Mouse (Mus musculus): Measurements from ENCODE around the gene Daam1. TPM values are rescaled to one million over a fixed set of nuclear protein-coding genes. Genes with fewer than 3 reads are reported as not detected.

Gene Daam1
- polyA plus RNA-seq, 1 experiment = 10.1 TPM

GRCm38 (mm10) chr12:71943646-71944045, 112.8 kb downstream of the Daam1 start:
- TF ChIP-seq REST (IDR thresholded peaks at IDR 0.05; ENCODE audit: insufficient read depth, insufficient read length) (no peak), POLR2AphosphoS2 (IDR thresholded peaks at IDR 0.05; ENCODE audit: insufficient read length, low read depth) (no peak), POLR2A (IDR thresholded peaks at IDR 0.05; ENCODE audit: insufficient read length, low read depth) (no peak), TCF3 (IDR thresholded peaks at IDR 0.05; ENCODE audit: insufficient read length, low read depth) (no peak), MYOD1 (IDR thresholded peaks at IDR 0.05; ENCODE audit: control insufficient read depth in 1 of 3, insufficient read length in 2 of 3, low read depth in 2 of 3) (no peak), MYOG (IDR thresholded peaks at IDR 0.05; ENCODE audit: control insufficient read depth in 1 of 3, insufficient read depth in 1 of 3, insufficient read length in 2 of 3, low read depth in 2 of 3) (no peak), USF1 (IDR thresholded peaks at IDR 0.05; ENCODE audit: low read depth) (no peak), E2F4 (IDR thresholded peaks at IDR 0.05; ENCODE audit: insufficient read depth) (no peak), TCF12 (IDR thresholded peaks at IDR 0.05; ENCODE audit: insufficient read depth, poor library complexity, severe bottlenecking) (no peak), CEBPB (IDR thresholded peaks at IDR 0.05; ENCODE audit: insufficient read depth, poor library complexity, severe bottlenecking) (no peak), MAX (IDR thresholded peaks at IDR 0.05; ENCODE audit: low read depth) (no peak), SRF (IDR thresholded peaks at IDR 0.05; ENCODE audit: control insufficient read depth, insufficient read length, low read depth) (no peak)
- Histone ChIP-seq H3K4me2 (ENCODE audit: low read depth) (no peak overlapping the region), H3K27me3 (ENCODE audit: control insufficient read depth, insufficient read depth, insufficient read length) (no peaks in the 10 kb centered on the region), H3K4me3 (no peak overlapping the region), H3K79me2 (ENCODE audit: control insufficient read depth, insufficient read depth) (no peaks in the 10 kb centered on the region), H3K36me3 (ENCODE audit: control insufficient read depth, insufficient read depth) (peaks cover 27% of the 10 kb centered on the region), H3ac (ENCODE audit: control insufficient read depth, insufficient read length) (no peak overlapping the region)

GRCm38 (mm10) chr12:71945844-71946243, 115.0 kb downstream of the Daam1 start:
- Histone ChIP-seq H3K36me3 (ENCODE audit: control insufficient read depth, insufficient read depth) (peaks cover 29% of the 10 kb centered on the region), H3K4me2 (ENCODE audit: low read depth) (no peak overlapping the region), H3K79me2 (ENCODE audit: control insufficient read depth, insufficient read depth) (no peaks in the 10 kb centered on the region), H3K4me3 (no peak overlapping the region), H3K27me3 (ENCODE audit: control insufficient read depth, insufficient read depth, insufficient read length) (no peaks in the 10 kb centered on the region), H3ac (ENCODE audit: control insufficient read depth, insufficient read length) (no peak overlapping the region)
- TF ChIP-seq SRF (IDR thresholded peaks at IDR 0.05; ENCODE audit: control insufficient read depth, insufficient read length, low read depth) (no peak), TCF12 (IDR thresholded peaks at IDR 0.05; ENCODE audit: insufficient read depth, poor library complexity, severe bottlenecking) (no peak), REST (IDR thresholded peaks at IDR 0.05; ENCODE audit: insufficient read depth, insufficient read length) (no peak), MAX (IDR thresholded peaks at IDR 0.05; ENCODE audit: low read depth) (no peak), CEBPB (IDR thresholded peaks at IDR 0.05; ENCODE audit: insufficient read depth, poor library complexity, severe bottlenecking) (no peak), TCF3 (IDR thresholded peaks at IDR 0.05; ENCODE audit: insufficient read length, low read depth) (no peak), USF1 (IDR thresholded peaks at IDR 0.05; ENCODE audit: low read depth) (no peak), MYOD1 (IDR thresholded peaks at IDR 0.05; ENCODE audit: control insufficient read depth in 1 of 3, insufficient read length in 2 of 3, low read depth in 2 of 3) (no peak), POLR2A (IDR thresholded peaks at IDR 0.05; ENCODE audit: insufficient read length, low read depth) (no peak), E2F4 (IDR thresholded peaks at IDR 0.05; ENCODE audit: insufficient read depth) (no peak), POLR2AphosphoS2 (IDR thresholded peaks at IDR 0.05; ENCODE audit: insufficient read length, low read depth) (no peak), MYOG (IDR thresholded peaks at IDR 0.05; ENCODE audit: control insufficient read depth in 1 of 3, insufficient read depth in 1 of 3, insufficient read length in 2 of 3, low read depth in 2 of 3) (no peak)

- no peak for TF ChIP-seq MAX (IDR thresholded peaks at IDR 0.05; ENCODE audit: low read depth)
- TF ChIP-seq CEBPB (IDR thresholded peaks at IDR 0.05; ENCODE audit: insufficient read depth, poor library complexity, severe bottlenecking) = no peak
- TF ChIP-seq MYOD1 (IDR thresholded peaks at IDR 0.05; ENCODE audit: control insufficient read depth in 1 of 3, insufficient read length in 2 of 3, low read depth in 2 of 3) = no peak
- TF ChIP-seq E2F4 (IDR thresholded peaks at IDR 0.05; ENCODE audit: insufficient read depth) = no peak
- no peak for TF ChIP-seq MYOG (IDR thresholded peaks at IDR 0.05; ENCODE audit: control insufficient read depth in 1 of 3, insufficient read depth in 1 of 3, insufficient read length in 2 of 3, low read depth in 2 of 3)
- TF ChIP-seq REST (IDR thresholded peaks at IDR 0.05; ENCODE audit: insufficient read depth, insufficient read length) = no peak
- TF ChIP-seq POLR2A (IDR thresholded peaks at IDR 0.05; ENCODE audit: insufficient read length, low read depth) = no peak
- no peak for TF ChIP-seq USF1 (IDR thresholded peaks at IDR 0.05; ENCODE audit: low read depth)
- TF ChIP-seq TCF12 (IDR thresholded peaks at IDR 0.05; ENCODE audit: insufficient read depth, poor library complexity, severe bottlenecking) = no peak
- no peak for TF ChIP-seq POLR2AphosphoS2 (IDR thresholded peaks at IDR 0.05; ENCODE audit: insufficient read length, low read depth)
- TF ChIP-seq TCF3 (IDR thresholded peaks at IDR 0.05; ENCODE audit: insufficient read length, low read depth) = no peak
- no peak for TF ChIP-seq SRF (IDR thresholded peaks at IDR 0.05; ENCODE audit: control insufficient read depth, insufficient read length, low read depth)
- Histone ChIP-seq H3K4me3 (no peak overlapping the region), H3K36me3 (ENCODE audit: control insufficient read depth, insufficient read depth) (peaks cover 32% of the 10 kb centered on the region), H3ac (ENCODE audit: control insufficient read depth, insufficient read length) (no peak overlapping the region), H3K4me2 (ENCODE audit: low read depth) (no peak overlapping the region), H3K27me3 (ENCODE audit: control insufficient read depth, insufficient read depth, insufficient read length) (no peaks in the 10 kb centered on the region), H3K79me2 (ENCODE audit: control insufficient read depth, insufficient read depth) (no peaks in the 10 kb centered on the region)
Measured at GRCm38 (mm10) chr12:71946448-71946847, 115.6 kb downstream of the Daam1 start.

GRCm38 (mm10) chr12:71948972-71949371, 118.1 kb downstream of the Daam1 start:
- H3K27me3 ChIP-seq (ENCODE audit: control insufficient read depth, insufficient read depth, insufficient read length) = no peaks in the 10 kb centered on the region
- H3K4me3 ChIP-seq = no peak overlapping the region
- no peak for TF ChIP-seq USF1 (IDR thresholded peaks at IDR 0.05; ENCODE audit: low read depth)
- TF ChIP-seq SRF (IDR thresholded peaks at IDR 0.05; ENCODE audit: control insufficient read depth, insufficient read length, low read depth) = no peak
- TF ChIP-seq TCF12 (IDR thresholded peaks at IDR 0.05; ENCODE audit: insufficient read depth, poor library complexity, severe bottlenecking) = no peak
- no peak for TF ChIP-seq CEBPB (IDR thresholded peaks at IDR 0.05; ENCODE audit: insufficient read depth, poor library complexity, severe bottlenecking)
- TF ChIP-seq MYOG (IDR thresholded peaks at IDR 0.05; ENCODE audit: control insufficient read depth in 1 of 3, insufficient read depth in 1 of 3, insufficient read length in 2 of 3, low read depth in 2 of 3) = no peak
- TF ChIP-seq POLR2A (IDR thresholded peaks at IDR 0.05; ENCODE audit: insufficient read length, low read depth) = no peak
- no peak for TF ChIP-seq TCF3 (IDR thresholded peaks at IDR 0.05; ENCODE audit: insufficient read length, low read depth)
- TF ChIP-seq MYOD1 (IDR thresholded peaks at IDR 0.05; ENCODE audit: control insufficient read depth in 1 of 3, insufficient read length in 2 of 3, low read depth in 2 of 3) = no peak
- no peak for TF ChIP-seq REST (IDR thresholded peaks at IDR 0.05; ENCODE audit: insufficient read depth, insufficient read length)
- TF ChIP-seq MAX (IDR thresholded peaks at IDR 0.05; ENCODE audit: low read depth) = no peak
- TF ChIP-seq E2F4 (IDR thresholded peaks at IDR 0.05; ENCODE audit: insufficient read depth) = no peak
- TF ChIP-seq POLR2AphosphoS2 (IDR thresholded peaks at IDR 0.05; ENCODE audit: insufficient read length, low read depth) = no peak
- peaks cover 42% of the 10 kb centered on the region for H3K36me3 ChIP-seq (ENCODE audit: control insufficient read depth, insufficient read depth)
- H3K4me2 ChIP-seq (ENCODE audit: low read depth) = no peak overlapping the region
- H3ac ChIP-seq (ENCODE audit: control insufficient read depth, insufficient read length) = no peak overlapping the region
- H3K79me2 ChIP-seq (ENCODE audit: control insufficient read depth, insufficient read depth) = no peaks in the 10 kb centered on the region
